Mouse (Mus musculus): ENCODE measurements around the gene Nck2.

DNA sequence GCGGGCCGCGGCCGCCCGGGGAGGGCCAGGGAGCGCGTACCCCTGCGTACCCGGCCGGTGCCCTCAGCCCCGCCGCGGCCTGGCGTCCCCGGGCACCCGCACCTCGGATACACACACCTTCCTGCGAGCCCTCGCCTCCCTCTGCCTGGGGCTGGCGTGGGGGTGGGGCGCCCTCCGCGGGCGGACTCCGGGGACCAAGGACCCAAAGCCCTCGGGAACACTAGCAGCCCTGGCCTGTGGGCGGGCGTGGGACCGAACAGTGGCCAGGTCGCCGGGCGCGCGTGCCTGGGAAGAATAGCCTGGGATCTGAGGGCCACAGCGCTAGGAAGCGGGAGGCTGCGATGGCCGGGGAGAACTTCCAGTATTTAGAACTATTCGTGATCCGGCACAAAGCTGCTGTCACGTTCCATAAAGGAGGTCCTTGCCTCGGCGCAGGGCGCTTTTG, 1.7 kb downstream of the Nck2 start:
- no peak for TF ChIP-seq FLI1 (IDR thresholded peaks at IDR 0.05; ENCODE audit: low read length)
- no peak for TF ChIP-seq GATA1 (IDR thresholded peaks at IDR 0.05; ENCODE audit: borderline replicate concordance, low read length)

All from megakaryocyte, embryonic 14.5 days (primary cell).